Mouse (Mus musculus): ENCODE measurements at regions not wholly inside any gene's neighbourhood (a gene's known extent, or its start where the extent isn't known, plus 50 kb on each side); places are given as distances from the start of the nearest gene placed in this dataset.

DNA sequence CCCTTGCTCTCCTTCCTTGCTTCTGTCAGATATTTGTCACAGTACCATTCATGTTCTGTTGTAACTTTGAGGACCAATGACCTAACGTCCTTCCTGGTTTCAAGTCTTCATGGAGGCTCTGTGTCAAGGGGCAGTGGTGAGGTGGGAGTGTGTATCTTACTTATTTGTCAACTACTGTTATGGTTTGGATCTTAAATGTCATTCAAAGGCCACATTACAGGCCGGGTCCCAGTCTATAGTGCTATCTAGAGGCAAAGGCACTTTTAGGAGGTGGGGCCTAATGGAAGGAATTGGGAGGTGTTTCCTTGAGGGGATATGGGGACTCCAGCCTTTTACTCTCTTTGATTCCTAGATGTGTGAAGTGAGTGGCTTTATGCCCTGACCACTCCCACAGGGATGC, 91.0 kb upstream of the Ccn6 start:
- no peak for DNase-seq (ENCODE audit: extremely low spot score in 1 of 2, low spot score in 1 of 2)

GRCm38 (mm10) chr10:39250039-39250438, 86.4 kb upstream of the Ccn6 start:
- DNase-seq (ENCODE audit: extremely low spot score in 1 of 2, low spot score in 1 of 2) = no peak

- no peak for DNase-seq (ENCODE audit: extremely low spot score in 1 of 2, low spot score in 1 of 2)
These were observed 84.9 kb upstream of the Ccn6 start for GRCm38 (mm10) chr10:39248486-39248885.

- DNase-seq (ENCODE audit: extremely low spot score in 1 of 2, low spot score in 1 of 2) = no peak
These were observed 83.4 kb upstream of the Ccn6 start for GRCm38 (mm10) chr10:39246984-39247383.

GRCm38 (mm10) chr10:39245141-39245540, 81.5 kb upstream of the Ccn6 start:
- DNase-seq (ENCODE audit: extremely low spot score in 1 of 2, low spot score in 1 of 2) = no peak

DNA sequence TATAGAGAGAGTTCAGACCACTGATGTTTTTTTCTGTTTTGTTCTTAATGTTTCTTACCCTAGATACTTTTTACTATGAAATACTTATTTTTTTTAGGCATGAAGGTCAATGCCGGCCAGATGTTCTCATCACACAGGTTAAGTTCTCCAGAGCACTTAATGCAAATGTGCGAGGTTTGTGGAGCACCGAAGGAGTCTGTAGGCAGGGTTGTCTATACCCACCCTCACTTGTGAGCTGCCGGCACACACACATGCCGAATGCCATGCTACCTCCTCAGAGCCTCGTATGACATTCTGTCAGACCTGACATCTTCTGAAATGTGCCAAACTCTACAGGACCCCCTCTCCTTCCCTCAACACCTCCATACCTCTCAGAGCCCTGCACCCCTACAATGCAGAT, 80.5 kb upstream of the Ccn6 start:
- no peak for DNase-seq (ENCODE audit: extremely low spot score in 1 of 2, low spot score in 1 of 2)

DNA sequence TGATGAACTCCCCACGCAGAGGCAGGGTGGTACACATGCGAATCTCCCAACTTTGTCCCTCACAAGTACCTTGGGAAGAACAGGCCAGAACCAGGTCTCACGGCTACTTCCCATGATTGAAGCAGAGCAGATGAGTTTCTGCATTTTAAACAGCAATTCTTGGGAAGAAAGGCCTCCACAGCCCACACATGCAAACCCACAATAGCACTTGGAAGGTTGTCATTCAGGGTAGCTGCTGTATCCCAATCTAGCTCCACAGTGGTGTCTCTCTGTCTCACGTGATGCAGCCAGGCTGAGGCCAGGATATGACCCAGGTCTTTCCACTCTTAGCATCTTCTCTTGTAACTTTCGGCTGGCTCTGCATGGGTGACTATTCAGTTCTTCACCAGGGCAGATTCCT, 78.8 kb upstream of the Ccn6 start:
- no peak for DNase-seq (ENCODE audit: extremely low spot score in 1 of 2, low spot score in 1 of 2)

DNA sequence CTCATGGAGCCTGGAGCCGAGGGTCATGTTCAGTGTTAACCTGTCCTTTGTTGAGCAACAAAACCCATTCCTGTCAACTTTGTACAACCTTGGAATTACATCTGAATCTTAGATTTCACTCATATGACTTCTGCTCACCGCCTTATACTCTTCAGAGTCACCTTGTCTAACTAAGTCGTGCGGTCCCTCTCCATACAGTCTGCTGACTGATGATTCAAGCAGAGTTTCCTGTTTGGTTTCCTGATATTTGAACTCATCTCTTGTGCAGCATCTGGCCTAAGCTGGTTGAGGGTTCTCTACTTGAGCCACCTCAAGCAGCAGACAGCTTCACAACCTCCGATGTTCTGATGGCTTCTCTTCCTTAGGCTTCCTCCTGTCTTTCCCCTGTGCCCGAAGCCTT, 78.3 kb upstream of the Ccn6 start:
- no peak for DNase-seq (ENCODE audit: extremely low spot score in 1 of 2, low spot score in 1 of 2)

- no peak for DNase-seq (ENCODE audit: extremely low spot score in 1 of 2, low spot score in 1 of 2)
These were observed 77.9 kb upstream of the Ccn6 start for GRCm38 (mm10) chr10:39241486-39241885.

DNA sequence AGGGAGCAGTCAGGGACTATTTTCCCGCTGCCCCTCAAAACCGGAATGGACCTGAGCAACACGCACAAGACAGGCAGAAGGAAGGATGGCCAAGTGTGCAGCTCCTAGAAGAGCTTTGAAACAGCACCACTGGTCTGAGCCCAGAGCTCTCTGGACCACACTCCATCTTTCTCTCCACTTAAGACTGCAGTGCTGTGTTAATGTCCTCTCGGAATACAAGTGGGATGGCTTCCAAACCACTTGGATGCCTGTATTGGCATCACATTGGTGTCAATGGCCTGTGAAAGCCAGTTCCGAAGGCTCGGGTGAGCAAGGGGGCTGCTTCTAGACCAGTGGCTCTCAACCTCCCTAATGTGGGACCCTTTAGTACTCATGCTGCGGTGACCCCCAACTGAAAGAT, 77.4 kb upstream of the Ccn6 start:
- no peak for DNase-seq (ENCODE audit: extremely low spot score in 1 of 2, low spot score in 1 of 2)

GRCm38 (mm10) chr10:39240178-39240791, 76.7 kb upstream of the Ccn6 start:
- no peak for DNase-seq (ENCODE audit: extremely low spot score in 1 of 2, low spot score in 1 of 2)

GRCm38 (mm10) chr10:39239498-39240177, 76.0 kb upstream of the Ccn6 start:
- DNase-seq (ENCODE audit: extremely low spot score in 1 of 2, low spot score in 1 of 2) = peak; percentile 46 to 92

DNA sequence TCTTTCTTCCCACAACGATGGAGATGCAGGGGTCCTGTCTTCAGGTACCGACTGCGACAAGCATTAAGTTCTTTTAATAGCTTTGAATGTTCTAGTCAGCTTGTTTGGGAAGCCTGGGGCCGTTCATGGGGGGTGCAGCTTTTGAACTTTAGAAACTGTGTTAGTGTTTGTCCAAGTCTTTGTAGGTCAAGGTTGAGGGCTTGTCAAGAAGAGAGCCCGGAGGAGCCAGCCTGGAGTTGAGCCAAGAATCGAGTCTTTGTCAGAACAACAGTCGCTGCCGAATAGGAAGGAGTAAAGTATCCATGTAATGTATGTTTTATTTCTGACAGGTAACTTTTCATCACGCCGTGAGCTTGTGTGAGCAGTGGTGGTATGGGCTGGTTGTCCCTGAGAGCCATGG, 75.0 kb upstream of the Ccn6 start:
- no peak for DNase-seq (ENCODE audit: extremely low spot score in 1 of 2, low spot score in 1 of 2)

GRCm38 (mm10) chr10:39237549-39237948, 74.0 kb upstream of the Ccn6 start:
- no peak for DNase-seq (ENCODE audit: extremely low spot score in 1 of 2, low spot score in 1 of 2)

- no peak for DNase-seq (ENCODE audit: extremely low spot score in 1 of 2, low spot score in 1 of 2)
These were observed 70.4 kb upstream of the Ccn6 start for GRCm38 (mm10) chr10:39233926-39234450.

DNA sequence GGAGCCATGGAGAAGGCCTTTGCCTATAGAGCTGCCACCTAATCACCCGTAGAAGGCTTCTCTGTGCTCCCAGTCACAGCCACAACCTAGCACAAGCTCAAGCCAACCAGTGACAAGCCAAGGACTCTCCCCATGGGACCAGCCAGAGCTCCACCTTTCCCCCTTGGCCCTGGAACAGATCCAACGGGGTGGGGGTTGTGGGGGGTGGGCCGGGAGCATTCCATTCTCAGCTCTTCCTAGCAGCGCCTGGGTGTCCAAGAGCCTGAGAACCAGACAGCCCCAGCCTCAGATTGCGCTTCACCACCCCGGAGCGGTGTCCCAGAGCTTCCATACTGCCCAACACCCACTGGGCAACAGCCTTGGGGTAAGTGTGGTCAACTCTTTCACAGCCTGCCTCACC, 69.6 kb upstream of the Ccn6 start:
- DNase-seq (ENCODE audit: extremely low spot score in 1 of 2, low spot score in 1 of 2) = no peak

GRCm38 (mm10) chr10:39230634-39231410, 67.2 kb upstream of the Ccn6 start:
- no peak for DNase-seq (ENCODE audit: extremely low spot score in 1 of 2, low spot score in 1 of 2)

DNA sequence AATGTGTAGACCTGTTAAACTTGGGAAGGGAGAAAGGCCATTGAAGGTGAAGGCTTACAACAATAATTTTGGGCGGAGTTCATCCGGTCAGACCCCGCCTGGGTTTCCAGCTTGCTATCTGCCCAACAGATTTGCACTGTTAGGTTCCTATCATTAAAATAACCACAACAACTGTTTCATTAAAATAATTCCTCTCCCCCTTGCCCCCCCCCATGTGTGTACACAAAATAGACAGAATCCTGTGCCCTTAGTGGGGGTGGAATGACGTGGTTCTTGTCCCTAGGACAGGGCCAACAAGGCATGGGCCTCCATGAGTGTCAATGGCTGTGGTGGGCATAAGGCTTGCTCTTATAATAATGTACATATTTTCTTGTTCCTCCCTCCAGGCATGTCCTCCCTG, 65.6 kb upstream of the Ccn6 start:
- no peak for DNase-seq (ENCODE audit: extremely low spot score in 1 of 2, low spot score in 1 of 2)

DNA sequence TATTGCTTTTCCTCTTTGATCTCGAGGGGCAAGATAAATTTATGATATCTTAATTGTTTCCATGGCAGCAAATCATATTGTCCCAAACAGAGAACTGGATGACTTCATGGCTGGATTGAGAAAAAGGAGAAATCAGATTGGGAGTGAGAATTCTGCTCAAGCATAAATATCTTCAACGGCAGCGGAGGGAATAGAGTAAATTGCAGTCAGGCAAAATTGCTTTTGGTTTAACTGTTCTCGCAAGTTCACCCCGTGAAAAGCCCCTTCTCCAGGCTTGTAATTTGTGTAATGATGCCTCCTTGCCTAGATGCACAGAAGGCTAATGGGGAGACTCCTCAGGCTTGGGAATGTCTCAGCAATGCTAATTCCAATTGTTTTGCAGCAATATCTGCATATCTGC, 64.4 kb upstream of the Ccn6 start:
- no peak for DNase-seq (ENCODE audit: extremely low spot score in 1 of 2, low spot score in 1 of 2)

- DNase-seq (ENCODE audit: extremely low spot score in 1 of 2, low spot score in 1 of 2) = no peak
These were observed 63.9 kb upstream of the Ccn6 start for GRCm38 (mm10) chr10:39227499-39227942.

DNA sequence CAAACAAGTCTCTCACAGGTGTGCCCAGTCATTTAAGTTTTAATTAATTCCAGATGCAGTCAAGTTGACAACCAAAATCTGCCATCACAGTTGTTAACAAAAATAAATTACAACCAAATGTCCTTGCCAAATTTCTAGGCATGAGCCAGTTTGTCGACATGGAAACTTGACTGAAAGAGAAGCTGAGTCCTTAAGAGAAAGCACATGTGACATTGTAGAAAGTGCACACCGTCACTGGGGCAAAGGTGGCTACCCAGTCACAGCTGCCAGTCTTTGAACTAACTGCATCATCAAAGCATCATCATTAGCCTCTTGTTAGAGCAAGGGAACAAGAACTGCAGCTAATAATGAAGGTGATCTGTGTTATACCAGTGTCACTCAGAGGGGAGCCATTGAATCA, 62.9 kb upstream of the Ccn6 start:
- no peak for DNase-seq (ENCODE audit: extremely low spot score in 1 of 2, low spot score in 1 of 2)

Data from frontal cortex, adult 2 months (tissue).